Mouse (Mus musculus) midbrain, embryonic 16.5 days (tissue): ENCODE data around the gene Gm10037. TPM values are rescaled to one million over a fixed set of nuclear protein-coding genes. Genes with fewer than 3 reads are reported as not detected.
"Not testable (repeated sequence)": the region's sequence is repeated elsewhere in the genome, so short reads cannot be mapped to it uniquely, and the experiment has no call there.

ENCODE experiments used
- ATAC-seq: fragments of 200-750 bp; cut with Nextera tagmentation; 2 replicates; pipeline ENCODE4 v1.8.0; 2017; ENCODE audit warnings: moderate TSS enrichment
- H3K27ac ChIP-seq: fragments of 300-500 bp; sonication (generic); 2 replicates; pipeline ENCODE4 v1.5.1; 2014; ENCODE audit warnings: mild to moderate bottlenecking, low read length, mixed read lengths
- H3K27me3 ChIP-seq: fragments of 300-500 bp; sonication (generic); 2 replicates; pipeline ENCODE4 v1.6.1; 2014; ENCODE audit warnings: low read depth, low read length, mixed read lengths; ENCODE audit not compliant: control insufficient read depth, insufficient read depth
- H3K36me3 ChIP-seq: fragments of 300-500 bp; sonication (generic); 2 replicates; pipeline ENCODE4 v1.6.1; 2014; ENCODE audit warnings: mild to moderate bottlenecking, low read length, moderate library complexity, mixed read lengths; ENCODE audit not compliant: control insufficient read depth, insufficient read depth
- H3K4me1 ChIP-seq: fragments of 300-500 bp; sonication (generic); 2 replicates; pipeline ENCODE4 v1.6.1; 2014; ENCODE audit warnings: mild to moderate bottlenecking, low read length, mixed read lengths; ENCODE audit not compliant: control insufficient read depth, insufficient read depth
- H3K4me2 ChIP-seq: fragments of 300-500 bp; sonication (generic); 2 replicates; pipeline ENCODE4 v1.6.1; 2014; ENCODE audit warnings: mild to moderate bottlenecking, low read length, mixed read lengths
- H3K4me3 ChIP-seq: fragments of 300-500 bp; sonication (generic); 2 replicates; pipeline ENCODE4 v1.5.1; 2014; ENCODE audit warnings: low read depth, mild to moderate bottlenecking, low read length, moderate library complexity, mixed read lengths
- H3K9ac ChIP-seq: fragments of 300-500 bp; sonication (generic); 2 replicates; pipeline ENCODE4 v1.6.1; 2014; ENCODE audit warnings: low read depth, low read length, mixed read lengths
- H3K9me3 ChIP-seq: fragments of 300-500 bp; sonication (generic); replicated peaks from 2 replicates; pipeline ENCODE4 v1.6.1; 2014; ENCODE audit warnings: mild to moderate bottlenecking, low read length, mixed read lengths; ENCODE audit not compliant: control insufficient read depth, poor library complexity, severe bottlenecking
- WGBS: fragments of 180-500 bp; shearing (Covaris S2); extraction: QIAGEN DNeasy Blood & Tissue Kit; methylation state at CpG from one replicate; pipeline ENCODE4 v1.1.7; 2014; 5-methylcytosine and 5-hydroxymethylcytosine counted together
- polyA plus RNA-seq: library from polyadenylated mRNA; unstranded; fragments of >200 nt; fragmentation: Nextera tagmentation; extraction: Ambion mirVana; gene quantifications from 2 replicates; pipeline ENCODE4 v1.2.1, GENCODE M21; 2015

The Gm10037 gene
- polyA plus RNA-seq, 1 experiment from 2014 or later, result 4.4 TPM

DNA sequence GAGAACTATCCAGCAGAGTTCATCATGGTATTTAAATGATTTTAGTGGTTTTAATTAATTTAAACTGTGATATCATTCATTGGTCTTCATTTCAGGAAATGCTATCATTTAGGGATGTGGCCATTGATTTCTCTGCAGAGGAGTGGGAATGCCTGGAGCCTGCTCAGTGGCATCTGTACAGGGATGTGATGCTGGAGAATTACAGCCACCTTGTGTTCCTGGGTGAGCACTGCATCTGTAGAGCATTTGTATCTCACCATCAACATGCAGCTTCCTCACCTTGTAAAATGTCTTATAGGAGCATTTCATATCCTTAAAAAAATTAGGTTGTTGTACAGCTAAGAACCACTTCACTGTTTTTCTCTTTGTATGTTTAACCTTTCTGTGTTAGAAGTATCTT, 2.2 kb downstream of the Gm10037 start:
- not testable (repeated sequence) for H3K36me3 ChIP-seq, H3K4me2 ChIP-seq, H3K9ac ChIP-seq, H3K27me3 ChIP-seq, ATAC-seq, H3K9me3 ChIP-seq, H3K27ac ChIP-seq, H3K4me3 ChIP-seq, H3K4me1 ChIP-seq

GRCm38 (mm10) chr13:67843775-67844118, 12.8 kb downstream of the Gm10037 start:
- Histone ChIP-seq H3K27ac (peak overlapping the region; percentile 56), H3K27me3 (no peaks in the 10 kb centered on the region), H3K9ac (peak overlapping the region; percentile 56), H3K4me3 (peak overlapping the region; percentile 44), H3K9me3 (no peaks in the 10 kb centered on the region), H3K4me1 (peaks cover 3% of the 10 kb centered on the region; the same call in 1 of the 2 replicates), H3K4me2 (peak overlapping the region; percentile 57), H3K36me3 (no peaks in the 10 kb centered on the region)
- 40% methylated on average over 6 of the region's 6 CpGs for WGBS
- no peak; the same call in 1 of the 2 replicates for ATAC-seq

DNA sequence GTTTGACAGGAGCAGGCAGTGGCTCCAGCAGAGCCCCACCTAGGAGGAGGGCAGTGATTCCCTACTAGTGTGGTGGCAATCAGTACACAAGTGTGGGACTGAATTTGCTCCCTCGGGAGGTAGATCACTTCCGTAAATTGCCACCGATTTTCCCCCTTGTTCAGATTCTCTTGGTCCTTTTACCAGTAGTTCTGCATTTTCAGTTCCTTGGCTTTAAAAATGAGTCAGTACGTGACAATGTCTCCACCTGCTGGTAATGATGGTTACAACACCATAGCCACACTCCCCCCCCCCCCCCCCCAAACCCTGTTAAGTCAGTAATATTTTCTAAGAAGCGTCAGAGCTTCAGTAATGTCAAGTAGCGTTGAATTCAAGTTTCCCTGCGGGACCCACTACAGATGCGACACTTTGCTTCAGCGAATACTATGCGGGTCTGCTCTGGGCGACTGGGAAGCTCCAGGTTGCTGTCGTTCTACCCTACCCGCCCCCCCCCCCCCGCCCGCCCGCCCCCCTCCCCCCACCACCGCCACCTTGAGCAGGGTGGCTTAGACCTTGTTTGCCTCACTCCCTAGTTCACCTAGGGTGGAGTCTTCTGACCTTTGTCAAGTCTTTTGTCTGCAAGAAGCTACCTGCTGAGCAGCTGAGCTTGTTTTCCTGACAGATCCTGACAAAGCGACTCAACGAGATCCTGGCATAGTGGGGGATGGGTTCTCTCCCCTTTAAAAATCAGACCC, 13.4 kb downstream of the Gm10037 start:
- Histone ChIP-seq H3K36me3 (no peaks in the 10 kb centered on the region), H3K4me3 (peak overlapping the region; percentile 44), H3K27me3 (no peaks in the 10 kb centered on the region), H3K9me3 (no peaks in the 10 kb centered on the region), H3K4me2 (peak overlapping the region; percentile 57), H3K27ac (peak overlapping the region; percentile 56), H3K4me1 (peaks cover 3% of the 10 kb centered on the region; the same call in 1 of the 2 replicates), H3K9ac (peak overlapping the region; percentile 62)
- peak; percentile 87 for ATAC-seq
- 0% methylated on average over 18 of the region's 19 CpGs for WGBS

GRCm38 (mm10) chr13:67844853-67845194, 13.9 kb downstream of the Gm10037 start:
- Histone ChIP-seq H3K4me3 (peak overlapping the region; percentile 44), H3K27ac (peak overlapping the region; percentile 34; the same call in 1 of the 2 replicates), H3K4me2 (peak overlapping the region; percentile 57), H3K36me3 (no peaks in the 10 kb centered on the region), H3K27me3 (no peaks in the 10 kb centered on the region), H3K9me3 (no peaks in the 10 kb centered on the region), H3K9ac (peak overlapping the region; percentile 62), H3K4me1 (peaks cover 3% of the 10 kb centered on the region; the same call in 1 of the 2 replicates)
- WGBS, result 17% methylated on average over 8 of the region's 8 CpGs
- peak; percentile 80 for ATAC-seq

GRCm38 (mm10) chr13:67850361-67850760, 19.5 kb downstream of the Gm10037 start:
- H3K4me3 ChIP-seq, result no peak overlapping the region
- no peak overlapping the region for H3K27ac ChIP-seq
- no peak overlapping the region for H3K4me2 ChIP-seq
- no peaks in the 10 kb centered on the region for H3K4me1 ChIP-seq
- no peak for ATAC-seq
- no peak overlapping the region for H3K9ac ChIP-seq
- WGBS, result 75% methylated on average over 3 of the region's 3 CpGs
- no peaks in the 10 kb centered on the region for H3K27me3 ChIP-seq
- H3K9me3 ChIP-seq, result no peaks in the 10 kb centered on the region
- H3K36me3 ChIP-seq, result no peaks in the 10 kb centered on the region

- Histone ChIP-seq H3K4me2 (no peak overlapping the region), H3K9ac (no peak overlapping the region), H3K9me3 (no peaks in the 10 kb centered on the region), H3K27ac (no peak overlapping the region), H3K36me3 (no peaks in the 10 kb centered on the region), H3K4me1 (no peaks in the 10 kb centered on the region), H3K27me3 (no peaks in the 10 kb centered on the region), H3K4me3 (no peak overlapping the region)
- 86% methylated on average over 6 of the region's 6 CpGs for WGBS
- no peak for ATAC-seq
Measured at GRCm38 (mm10) chr13:67853130-67853529, 22.2 kb downstream of the Gm10037 start.

DNA sequence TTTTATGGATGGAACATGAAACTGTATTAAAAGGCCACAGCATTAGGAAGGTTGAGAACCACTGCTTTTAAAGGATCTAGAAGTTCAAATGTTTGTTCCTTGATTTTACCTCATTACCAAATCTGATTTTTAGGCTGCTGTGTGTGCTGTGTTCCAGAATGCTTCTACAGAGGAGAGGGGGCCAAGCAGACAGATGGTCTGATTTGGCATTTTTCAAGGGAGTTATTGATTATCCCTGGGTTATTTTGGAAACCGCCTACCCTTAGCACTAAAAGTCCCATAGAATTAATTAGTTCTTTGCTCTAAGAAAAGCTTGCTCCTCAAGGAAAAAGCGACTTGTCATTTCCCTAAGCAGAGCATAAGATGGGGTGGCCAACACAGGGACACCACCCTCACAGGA, 23.1 kb downstream of the Gm10037 start:
- no peak overlapping the region for H3K9ac ChIP-seq
- H3K27ac ChIP-seq, result no peak overlapping the region
- H3K4me3 ChIP-seq, result no peak overlapping the region
- WGBS, result 83% methylated on average over 2 of the region's 2 CpGs
- no peaks in the 10 kb centered on the region for H3K4me1 ChIP-seq
- no peaks in the 10 kb centered on the region for H3K9me3 ChIP-seq
- no peak for ATAC-seq
- H3K27me3 ChIP-seq, result no peaks in the 10 kb centered on the region
- no peaks in the 10 kb centered on the region for H3K36me3 ChIP-seq
- no peak overlapping the region for H3K4me2 ChIP-seq

DNA sequence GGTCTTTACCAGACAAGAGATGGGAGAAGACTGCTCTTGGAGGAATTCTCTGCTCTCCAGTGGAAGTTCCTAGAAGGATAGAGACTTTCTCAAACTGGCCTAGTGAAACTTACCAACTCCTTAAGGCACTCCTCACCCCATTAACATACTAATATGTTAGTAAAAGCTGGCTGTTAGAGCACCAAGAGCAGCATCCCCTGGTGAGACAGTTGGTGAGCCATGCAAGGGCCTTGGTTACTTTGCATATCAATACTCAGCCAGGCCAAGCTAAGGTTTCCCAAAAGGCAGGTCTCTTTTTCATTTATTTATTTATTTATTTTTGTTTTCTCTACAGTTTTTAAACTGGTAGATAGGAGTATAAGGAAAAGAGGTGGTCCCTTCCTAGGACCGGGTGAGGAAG, 26.4 kb downstream of the Gm10037 start:
- WGBS, result 44% methylated on average over 1 of the region's 1 CpGs
- ATAC-seq, result no peak
- no peaks in the 10 kb centered on the region for H3K4me1 ChIP-seq

GRCm38 (mm10) chr13:67862508-67862907, 31.6 kb downstream of the Gm10037 start:
- no peak overlapping the region for H3K27ac ChIP-seq
- H3K9ac ChIP-seq, result no peak overlapping the region
- H3K9me3 ChIP-seq, result 0 out of 2 replicates have a peak, but pooled peaks cover 3% of the 10 kb centered on the region
- 86% methylated on average over 9 of the region's 9 CpGs for WGBS
- H3K4me2 ChIP-seq, result no peak overlapping the region
- H3K36me3 ChIP-seq, result no peaks in the 10 kb centered on the region
- H3K4me1 ChIP-seq, result no peaks in the 10 kb centered on the region
- no peaks in the 10 kb centered on the region for H3K27me3 ChIP-seq
- no peak overlapping the region for H3K4me3 ChIP-seq
- no peak for ATAC-seq

More for the DNA sequence above, 26.4 kb downstream of the Gm10037 start:
- Histone ChIP-seq H3K4me3 (no peak overlapping the region), H3K27ac (no peak overlapping the region), H3K27me3 (no peaks in the 10 kb centered on the region), H3K9me3 (no peaks in the 10 kb centered on the region), H3K4me2 (no peak overlapping the region), H3K36me3 (no peaks in the 10 kb centered on the region), H3K9ac (no peak overlapping the region)
